Mouse (Mus musculus) testis, adult 2 months (tissue): Measurements from ENCODE around the gene Plekha7. TPM values are rescaled to one million over a fixed set of nuclear protein-coding genes. Genes with fewer than 3 reads are reported as not detected.

Experiments
- H3K27ac ChIP-seq: fragments of 200-500 bp; 2 replicates; pipeline ENCODE4 v1.5.1; 2012; ENCODE audit warnings: low read depth, low read length; ENCODE audit not compliant: control insufficient read depth, insufficient read depth
- H3K27me3 ChIP-seq: fragments of 200-500 bp; 2 replicates; pipeline ENCODE4 v1.6.1; 2012; ENCODE audit warnings: mild to moderate bottlenecking, low read length, moderate library complexity; ENCODE audit not compliant: control insufficient read depth, insufficient read depth
- H3K36me3 ChIP-seq: fragments of 200-500 bp; 2 replicates; pipeline ENCODE4 v1.6.1; 2012; ENCODE audit warnings: mild to moderate bottlenecking, low read length; ENCODE audit not compliant: control insufficient read depth, insufficient read depth
- H3K4me1 ChIP-seq: fragments of 200-500 bp; 2 replicates; pipeline ENCODE4 v1.6.1; 2012; ENCODE audit warnings: low read length; ENCODE audit not compliant: control insufficient read depth, insufficient read depth
- H3K4me3 ChIP-seq: fragments of 200-500 bp; 2 replicates; pipeline ENCODE4 v1.5.1; 2012; ENCODE audit warnings: low read depth, mild to moderate bottlenecking, low read length, moderate library complexity, mixed read lengths; ENCODE audit not compliant: control insufficient read depth
- CTCF ChIP-seq: fragments of 200-500 bp; IDR thresholded peaks from 2 replicates; pipeline ENCODE4 v1.5.1; 2012; ENCODE audit warnings: low read depth, mild to moderate bottlenecking, inconsistent platforms, low read length, moderate library complexity; ENCODE audit not compliant: control insufficient read depth, insufficient read depth, insufficient replicate concordance
- POLR2A ChIP-seq: fragments of 200-500 bp; IDR thresholded peaks from 2 replicates; pipeline ENCODE4 v1.6.1; 2012; ENCODE audit warnings: low read depth, mild to moderate bottlenecking, inconsistent platforms, low read length, moderate library complexity; ENCODE audit not compliant: control insufficient read depth
- polyA plus RNA-seq: library from polyadenylated mRNA; depleted of rRNA; stranded (reverse); fragments of >200 nt; gene quantifications from 2 replicates; pipeline ENCODE4 v1.2.3, GENCODE M21; 2012

Gene Plekha7
- polyA plus RNA-seq, 1 experiment, result 6.0 TPM

GRCm38 (mm10) chr7:116247377-116247729, 60.8 kb downstream of the Plekha7 start:
- no peaks in the 10 kb centered on the region for H3K27me3 ChIP-seq
- no peaks in the 10 kb centered on the region; the same call in 1 of the 2 replicates for H3K4me1 ChIP-seq
- H3K27ac ChIP-seq, result no peak overlapping the region
- H3K4me3 ChIP-seq, result no peak overlapping the region
- no peaks in the 10 kb centered on the region for H3K36me3 ChIP-seq
- TF ChIP-seq POLR2A (no peak), CTCF (no peak)

- TF ChIP-seq CTCF (no peak), POLR2A (no peak)
- Histone ChIP-seq H3K27me3 (no peaks in the 10 kb centered on the region), H3K4me3 (no peak overlapping the region), H3K36me3 (no peaks in the 10 kb centered on the region), H3K4me1 (no peaks in the 10 kb centered on the region; the same call in 1 of the 2 replicates), H3K27ac (no peak overlapping the region)
Measured at GRCm38 (mm10) chr7:116246696-116247376, 61.3 kb downstream of the Plekha7 start.

- TF ChIP-seq CTCF (no peak), POLR2A (no peak)
- Histone ChIP-seq H3K27ac (no peak overlapping the region), H3K4me3 (no peak overlapping the region), H3K36me3 (no peaks in the 10 kb centered on the region), H3K4me1 (no peaks in the 10 kb centered on the region; the same call in 1 of the 2 replicates), H3K27me3 (no peaks in the 10 kb centered on the region)
Measured at GRCm38 (mm10) chr7:116245815-116246695, 62.1 kb downstream of the Plekha7 start.

- H3K36me3 ChIP-seq, result no peaks in the 10 kb centered on the region
- no peak overlapping the region for H3K27ac ChIP-seq
- no peaks in the 10 kb centered on the region; the same call in 1 of the 2 replicates for H3K4me1 ChIP-seq
- H3K4me3 ChIP-seq, result no peak overlapping the region
- TF ChIP-seq POLR2A (no peak), CTCF (no peak; the same call in 1 of the 2 replicates)
- no peaks in the 10 kb centered on the region for H3K27me3 ChIP-seq
Measured at GRCm38 (mm10) chr7:116244302-116245165, 63.6 kb downstream of the Plekha7 start.

- Histone ChIP-seq H3K4me3 (no peak overlapping the region), H3K27ac (no peak overlapping the region), H3K4me1 (peaks cover 1% of the 10 kb centered on the region; the same call in 1 of the 2 replicates), H3K27me3 (no peaks in the 10 kb centered on the region), H3K36me3 (no peaks in the 10 kb centered on the region)
- no peak for TF ChIP-seq CTCF
- no peak for TF ChIP-seq POLR2A
Measured at GRCm38 (mm10) chr7:116242810-116243209, 65.4 kb downstream of the Plekha7 start.

- Histone ChIP-seq H3K27ac (no peak overlapping the region), H3K4me3 (no peak overlapping the region), H3K36me3 (no peaks in the 10 kb centered on the region), H3K4me1 (peaks cover 10% of the 10 kb centered on the region), H3K27me3 (no peaks in the 10 kb centered on the region)
- TF ChIP-seq CTCF, result no peak
- no peak for TF ChIP-seq POLR2A
Measured at GRCm38 (mm10) chr7:116241601-116242000, 66.6 kb downstream of the Plekha7 start.
